Mouse (Mus musculus): Measurements from ENCODE around the gene Tefm.
"Not testable (repeated sequence)": the region's sequence is repeated elsewhere in the genome, so short reads cannot be mapped to it uniquely, and the experiment has no call there.

The Tefm gene

DNA sequence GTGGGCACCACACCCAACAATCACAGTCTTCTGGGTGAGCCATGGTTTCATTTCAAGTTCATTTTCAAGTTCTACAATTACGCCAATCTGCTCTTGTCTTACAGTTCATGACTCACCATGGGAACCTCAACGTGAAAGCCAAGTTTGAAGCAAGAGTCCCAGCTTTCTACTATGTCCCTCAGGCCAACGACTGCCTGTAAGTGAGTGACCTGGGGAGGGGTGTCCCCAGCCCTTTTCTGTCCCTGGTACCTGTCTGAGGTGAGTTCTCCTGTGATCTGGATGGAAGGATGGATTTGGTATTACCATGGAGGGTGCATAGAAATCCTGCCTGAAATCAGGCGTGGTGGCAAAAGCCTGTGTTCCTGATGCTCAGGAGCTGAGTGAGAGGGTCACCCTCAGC is 14.9 kb upstream of the Tefm start:
- in situ Hi-C loops (cut with MboI): no loop called here

DNA sequence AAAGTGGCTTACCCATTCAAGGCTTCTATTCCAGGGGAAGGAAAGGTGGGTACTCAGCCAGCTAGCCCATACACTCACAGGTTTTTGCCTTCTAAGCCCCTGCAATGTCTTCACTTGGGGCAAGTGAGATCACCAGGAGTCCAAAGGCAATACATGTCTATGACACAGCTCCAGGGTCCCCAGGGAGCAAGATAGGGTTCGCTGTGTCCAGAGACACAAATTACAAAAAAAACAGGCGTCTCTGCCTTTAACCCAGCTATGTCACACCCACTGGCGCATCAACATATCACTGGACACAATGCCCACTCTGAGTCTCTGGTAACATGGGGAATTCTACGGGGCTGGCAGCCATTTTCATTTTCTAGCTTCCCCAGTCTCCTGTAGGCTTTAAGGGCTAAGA is 14.0 kb upstream of the Tefm start:
- in situ Hi-C loops (cut with MboI): no loop called here

DNA sequence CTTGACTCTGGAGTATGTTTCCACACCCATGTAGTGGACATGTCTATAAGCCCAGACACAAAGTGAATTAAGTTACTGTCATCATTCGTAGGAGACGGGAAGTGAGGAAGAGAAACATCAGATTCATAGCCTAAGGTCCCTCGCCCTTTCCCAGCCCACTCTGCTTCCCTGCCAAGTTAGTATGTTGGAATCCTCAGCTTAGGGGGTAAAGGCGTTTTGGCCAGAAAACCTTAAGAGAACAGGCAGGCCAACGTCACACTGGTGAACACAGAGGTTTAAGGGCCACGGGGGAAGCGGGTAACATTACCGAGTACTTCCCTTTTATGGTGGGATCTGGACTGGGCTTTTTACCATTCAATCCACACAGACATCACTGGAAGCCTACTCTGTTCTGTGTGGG is 13.6 kb upstream of the Tefm start:
- in situ Hi-C loops (cut with MboI): no loop called here

DNA sequence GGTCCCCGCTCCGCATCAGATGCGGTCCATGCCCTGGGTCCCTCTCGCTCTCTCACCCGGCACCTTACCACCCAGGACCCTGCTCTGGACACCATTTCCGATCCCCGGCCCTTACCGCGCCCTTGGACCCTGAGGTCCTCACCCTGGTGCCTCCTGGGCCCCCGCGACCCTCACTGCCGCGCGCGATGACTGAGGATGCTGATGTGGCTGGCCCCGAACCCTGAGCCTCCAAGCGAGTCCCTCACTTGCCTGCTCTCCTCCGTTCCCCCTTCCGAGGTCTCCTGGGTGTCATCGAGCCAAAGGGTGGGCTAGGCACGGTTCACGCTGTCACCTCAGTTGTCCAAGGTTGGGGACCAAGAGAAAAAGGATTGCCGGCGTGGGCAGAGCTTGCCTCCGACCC is 12.5 kb upstream of the Tefm start:
- in situ Hi-C loops (cut with MboI): no loop called here

DNA sequence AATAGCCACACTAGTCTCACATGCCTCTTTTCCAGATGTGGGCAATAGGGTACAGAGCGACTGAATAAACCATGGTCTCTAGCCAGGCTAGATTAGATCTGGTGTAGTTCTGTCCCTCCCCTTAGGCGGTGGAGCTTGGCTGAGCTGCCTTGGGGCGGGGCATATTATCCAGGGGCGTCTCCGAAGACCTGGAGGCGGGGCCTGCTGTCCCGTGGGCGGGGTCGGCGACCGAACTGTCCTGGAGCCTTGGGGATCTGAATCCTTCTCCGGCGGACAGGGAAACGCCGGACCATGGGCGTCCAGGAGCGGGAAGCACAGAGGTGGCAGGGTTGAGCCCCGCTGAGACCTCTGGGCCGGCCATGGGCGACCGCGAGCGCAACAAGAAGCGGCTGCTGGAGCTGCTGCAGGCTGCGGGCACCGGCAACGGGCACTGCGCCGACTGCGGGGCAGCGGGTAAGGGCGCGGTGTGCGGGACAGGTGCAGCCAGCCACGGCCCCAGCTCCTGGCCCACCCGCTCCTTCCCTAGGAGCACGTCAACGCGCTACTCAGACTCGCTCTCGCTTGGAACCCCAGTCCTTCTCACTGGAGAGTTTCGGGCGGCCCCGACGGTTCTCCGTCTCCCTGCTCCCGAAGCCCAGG is 12.0 kb upstream of the Tefm start, which contains the start of gene Adap2:
Adap2 (plus strand) TSS at position 249 of the 639 bp plus-strand sequence.
- in situ Hi-C loops (cut with MboI): no loop called here

DNA sequence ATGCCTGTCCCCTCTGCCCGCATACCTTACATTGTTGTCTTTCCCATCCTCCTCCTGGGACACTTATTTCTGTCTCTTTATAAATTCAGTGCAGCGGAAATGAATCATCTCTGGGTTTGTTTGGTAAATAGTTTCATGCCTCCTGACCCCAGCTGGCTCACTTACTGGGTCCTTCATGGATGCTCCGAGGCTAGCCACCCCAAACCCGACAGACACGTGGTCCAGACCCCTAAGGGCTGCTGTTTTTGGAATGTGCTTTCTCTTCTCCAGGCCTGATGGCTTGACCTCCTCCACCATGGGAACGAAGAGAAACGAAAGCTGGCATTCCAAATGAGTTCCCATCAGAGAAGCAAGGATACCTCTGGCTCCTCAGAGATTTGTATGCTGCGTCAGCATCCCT is 10.4 kb upstream of the Tefm start:
- in situ Hi-C loops (cut with MboI): no loop called here

DNA sequence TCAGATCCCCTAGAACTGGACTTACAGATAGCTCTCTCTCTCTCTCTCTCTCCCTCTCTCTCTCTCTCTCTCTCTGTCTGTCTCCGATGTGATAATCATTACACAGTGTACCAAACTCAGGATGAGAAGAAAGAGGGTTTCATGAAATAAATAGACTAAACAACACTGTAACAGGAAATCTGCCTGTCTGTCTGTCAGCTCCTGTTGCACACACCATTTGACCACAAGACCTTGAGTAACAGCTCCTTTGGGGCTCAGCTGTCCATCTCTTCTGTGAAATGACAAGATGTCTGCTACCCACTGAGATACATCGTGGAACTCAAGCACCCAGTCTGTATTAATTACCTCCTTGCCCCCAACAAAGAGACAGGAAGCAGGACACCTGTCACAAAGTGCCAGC is 9.6 kb upstream of the Tefm start:
- in situ Hi-C loops (cut with MboI): no loop called here

DNA sequence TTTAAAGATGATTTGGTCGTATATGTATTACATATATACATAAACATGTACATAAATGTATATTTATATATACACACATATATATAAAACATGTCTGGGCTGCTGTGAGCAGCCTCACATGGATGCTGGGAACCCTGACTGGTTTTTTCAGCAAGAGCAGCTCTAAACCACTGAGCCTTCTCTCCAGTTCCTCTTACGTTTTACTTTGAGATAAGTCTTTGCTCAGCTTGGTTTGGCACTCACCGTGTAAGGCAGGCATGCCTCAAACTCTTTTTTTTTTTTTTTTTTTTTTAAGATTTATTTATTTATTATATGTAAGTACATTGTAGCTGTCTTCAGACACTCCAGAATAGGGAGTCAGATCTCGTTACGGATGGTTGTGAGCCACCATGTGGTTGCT is 8.6 kb upstream of the Tefm start:
- in situ Hi-C loops (cut with MboI): no loop called here

DNA sequence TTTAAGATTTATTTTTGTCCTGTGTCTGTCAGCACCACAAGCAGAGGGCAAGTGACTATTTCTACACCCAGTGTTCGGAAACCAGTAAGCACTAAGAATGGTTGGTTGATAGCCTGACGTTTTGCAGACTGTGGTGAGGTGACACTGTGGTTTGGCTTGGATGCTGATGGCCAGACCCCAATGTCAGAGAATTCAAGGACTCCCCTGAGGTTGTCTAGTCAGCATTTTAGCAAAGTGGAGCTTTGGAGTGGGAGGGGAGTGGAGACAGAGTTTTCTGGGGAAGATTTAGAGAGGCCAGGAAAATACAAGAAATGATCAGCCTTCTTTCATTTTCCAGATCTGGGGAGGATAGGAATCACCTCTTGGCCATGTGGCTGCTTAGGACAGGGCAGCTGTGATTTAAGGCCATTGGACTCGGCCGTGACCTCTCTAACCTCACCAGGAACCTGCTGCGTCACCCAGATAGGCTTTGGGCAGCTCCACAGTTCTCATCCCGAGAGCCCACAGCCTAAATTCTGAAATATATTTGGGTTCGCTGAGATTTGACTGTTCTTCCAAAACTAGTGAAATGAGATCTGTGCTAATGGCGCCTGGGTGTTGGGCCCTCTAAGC is 7.5 kb upstream of the Tefm start:
- in situ Hi-C loops (cut with MboI): no loop called here

DNA sequence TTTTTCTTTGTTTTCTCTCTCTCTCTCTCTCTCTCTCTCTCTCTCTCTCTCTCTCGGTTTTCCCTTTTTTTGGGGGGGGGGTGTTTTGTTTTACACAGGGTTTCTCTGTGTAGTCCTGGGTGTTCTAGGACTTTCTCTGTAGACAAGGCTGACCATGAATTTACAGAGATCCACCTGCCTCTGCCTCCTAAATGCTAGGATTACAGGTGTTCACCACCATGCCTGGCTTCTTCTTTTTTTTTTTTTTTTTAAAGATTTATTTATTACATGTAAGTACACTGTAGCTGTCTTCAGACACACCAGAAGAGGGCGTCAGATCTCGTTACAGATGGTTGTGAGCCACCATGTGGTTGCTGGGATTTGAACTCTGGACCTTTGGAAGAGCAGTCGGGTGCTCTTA is 7.0 kb upstream of the Tefm start:
- in situ Hi-C loops (cut with MboI): not testable (repeated sequence)

DNA sequence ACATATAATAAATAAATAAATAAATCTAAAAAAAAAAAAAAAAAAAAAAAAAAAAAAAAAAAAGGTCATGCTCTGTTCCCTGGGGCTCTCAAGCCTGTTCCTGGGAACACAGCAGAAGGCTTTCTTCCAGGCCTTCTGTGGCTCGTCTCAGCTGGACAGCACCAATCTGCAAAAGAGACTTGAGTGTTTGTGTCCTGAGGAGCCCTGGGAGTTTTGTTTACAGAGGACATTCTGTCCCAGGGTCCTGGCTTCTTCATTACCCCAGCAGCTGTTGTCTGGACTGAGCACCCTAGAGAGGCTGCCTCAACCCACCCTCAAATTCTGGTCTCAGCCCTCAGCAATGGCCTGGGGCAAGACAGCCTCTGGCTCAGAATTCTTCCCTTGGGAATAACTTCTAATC is 6.3 kb upstream of the Tefm start:
- in situ Hi-C loops (cut with MboI): no loop called here

DNA sequence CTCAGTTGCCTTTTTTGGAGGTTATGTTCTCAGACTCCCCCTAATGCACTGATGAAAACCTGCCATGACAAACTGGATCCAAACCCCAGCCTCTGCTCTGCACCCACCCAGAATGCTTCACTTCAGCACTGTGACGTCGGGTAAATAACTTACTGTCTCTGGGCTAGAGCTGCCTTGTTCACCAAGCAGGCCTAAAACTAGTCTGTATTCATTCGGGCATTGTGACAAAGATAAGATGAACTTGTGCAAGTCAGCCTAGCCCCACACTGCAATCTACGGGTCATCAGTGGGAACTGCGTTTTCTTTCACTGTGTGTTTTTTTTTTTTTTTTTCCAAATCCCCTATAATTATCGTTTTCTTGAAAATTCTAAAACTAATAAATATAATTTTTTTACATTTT is 5.8 kb upstream of the Tefm start:
- in situ Hi-C loops (cut with MboI): no loop called here

DNA sequence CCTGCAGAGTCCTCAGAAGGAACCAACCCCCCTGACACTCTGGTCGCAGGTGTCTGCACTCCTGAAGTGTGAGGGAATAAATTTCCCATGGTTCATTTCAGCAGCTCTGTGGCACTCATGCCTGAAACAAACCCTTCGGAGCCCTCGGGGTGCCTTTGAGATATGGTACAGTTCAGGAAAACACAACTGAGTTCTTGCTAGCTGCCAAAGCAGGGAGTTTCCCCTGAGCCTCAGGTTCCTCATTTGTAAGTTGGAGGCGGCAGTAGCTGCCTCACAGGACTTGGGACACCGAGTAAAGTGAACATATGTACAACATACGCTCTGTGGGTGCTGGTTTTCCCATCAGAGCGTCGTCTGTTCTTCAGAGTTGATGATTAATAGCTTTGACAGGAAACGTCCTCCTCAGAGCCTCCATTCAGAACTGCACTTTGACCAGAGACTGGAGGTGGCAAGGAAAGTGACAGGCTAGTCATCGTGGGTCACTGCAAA is 3.9 kb upstream of the Tefm start:
- in situ Hi-C loops (cut with MboI): no loop called here

DNA sequence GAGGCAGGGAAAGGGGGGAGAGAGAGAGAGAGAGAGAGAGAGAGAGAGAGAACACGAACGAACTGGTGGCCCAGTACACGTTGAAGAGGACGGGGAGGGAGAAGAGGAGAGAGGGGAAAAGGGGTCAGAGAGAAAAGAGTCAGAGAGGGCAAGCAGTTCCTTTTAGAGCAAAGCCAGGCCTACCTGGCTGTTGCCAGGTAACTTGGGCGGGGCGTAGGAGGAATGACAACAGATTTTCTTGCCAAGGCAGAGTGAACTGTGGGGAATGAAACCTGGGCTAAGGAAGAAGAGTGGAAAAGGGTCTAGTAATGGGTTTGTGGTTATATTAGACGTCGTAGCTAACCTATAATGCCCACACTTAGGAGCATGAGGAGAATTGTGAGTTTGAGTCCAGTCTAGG is 897 bp upstream of the Tefm start:
- in situ Hi-C loops (cut with MboI): no loop called here

DNA sequence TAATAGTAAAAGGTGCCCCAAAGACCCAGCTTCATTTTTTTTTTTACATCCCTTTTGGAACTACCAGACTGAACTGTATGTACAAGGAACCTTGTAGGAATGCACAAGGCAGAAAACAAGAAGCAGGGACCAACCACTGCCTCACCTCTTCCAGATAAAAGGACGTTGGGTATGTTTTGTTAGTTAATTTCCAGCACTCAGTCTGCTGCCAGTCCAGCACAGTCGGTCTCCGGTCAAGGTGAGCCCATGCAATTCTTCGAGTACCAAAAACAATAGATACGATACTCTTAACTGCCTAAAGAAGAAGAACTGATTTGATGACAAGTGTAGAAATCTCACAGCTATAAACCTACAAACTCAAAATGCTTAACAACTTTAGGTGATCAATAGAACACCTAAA is 4.2 kb downstream of the Tefm start:
- in situ Hi-C loops (cut with MboI): no loop called here

DNA sequence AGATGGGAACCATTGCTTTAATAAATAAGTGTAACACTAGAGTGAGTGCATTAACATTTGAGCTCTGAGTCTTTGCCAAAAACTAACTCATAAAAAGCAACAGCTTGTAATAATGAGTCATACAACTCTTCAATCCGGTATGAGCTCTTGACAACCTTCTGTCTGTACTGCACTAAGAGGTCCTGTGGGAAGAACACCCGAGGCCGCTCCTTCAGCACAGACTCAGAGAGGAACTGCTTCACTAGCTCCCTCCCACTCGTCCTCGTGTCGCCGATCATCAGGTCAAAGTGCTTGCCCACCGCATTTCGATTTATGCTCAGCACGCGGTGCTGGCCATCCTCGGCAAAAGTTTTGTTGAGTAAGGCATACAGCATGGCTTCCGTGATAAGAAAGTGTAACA is 5.2 kb downstream of the Tefm start:
- in situ Hi-C loops (cut with MboI): no loop called here

DNA sequence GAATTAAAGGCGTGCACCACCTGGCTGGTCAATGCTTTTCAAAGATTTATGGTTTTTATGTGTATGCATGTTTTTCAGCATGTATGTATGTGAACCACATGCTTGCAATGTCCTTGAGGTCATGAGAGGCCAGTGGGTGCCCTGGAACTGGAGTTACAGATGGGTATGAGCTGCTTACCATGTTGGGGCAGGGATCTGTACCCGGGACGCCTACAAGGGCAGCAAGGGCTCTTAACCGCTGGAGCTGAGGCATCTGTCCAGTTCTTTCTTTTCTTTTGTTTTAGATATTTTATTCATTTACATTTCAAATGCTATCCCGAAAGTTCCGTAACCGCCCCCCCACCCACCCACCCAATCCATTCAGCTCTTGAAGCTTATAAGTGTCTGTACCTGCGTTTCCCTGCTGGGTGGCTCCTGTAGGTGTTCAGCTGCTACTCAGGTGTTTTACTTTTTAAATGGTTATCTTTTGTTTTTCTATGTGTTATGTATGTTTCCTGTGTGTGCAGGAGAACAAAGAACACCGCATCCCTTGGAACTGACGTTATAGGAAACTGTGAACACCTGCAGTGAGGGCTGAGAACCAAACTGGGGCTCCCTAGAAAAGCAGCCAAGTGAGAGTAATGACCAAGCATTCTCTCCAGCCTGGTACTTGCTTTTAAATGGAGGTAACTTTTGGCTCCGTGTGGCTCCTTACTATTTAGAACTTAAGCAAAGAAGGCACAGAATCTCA is 5.9 kb downstream of the Tefm start:
- in situ Hi-C loops (cut with MboI): no loop called here

DNA sequence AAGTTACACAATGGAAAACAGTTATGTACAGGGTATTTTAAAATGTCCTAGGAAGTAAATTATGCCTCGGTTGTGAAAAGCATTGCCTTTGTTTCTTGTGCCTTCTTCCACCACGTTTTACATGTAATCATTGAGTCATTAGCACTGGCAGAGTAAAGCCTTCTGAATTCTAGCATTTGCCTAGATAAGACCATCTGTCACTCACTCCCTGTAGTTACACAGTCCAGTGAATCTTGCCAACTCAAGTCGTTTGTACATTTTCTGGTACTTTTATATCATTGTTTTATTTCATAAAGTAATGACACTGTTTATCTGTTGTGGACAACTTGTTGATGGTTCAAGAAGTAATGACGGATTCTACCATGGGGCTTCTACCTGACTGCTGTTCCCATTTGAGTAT is 7.2 kb downstream of the Tefm start:
- in situ Hi-C loops (cut with MboI): no loop called here

DNA sequence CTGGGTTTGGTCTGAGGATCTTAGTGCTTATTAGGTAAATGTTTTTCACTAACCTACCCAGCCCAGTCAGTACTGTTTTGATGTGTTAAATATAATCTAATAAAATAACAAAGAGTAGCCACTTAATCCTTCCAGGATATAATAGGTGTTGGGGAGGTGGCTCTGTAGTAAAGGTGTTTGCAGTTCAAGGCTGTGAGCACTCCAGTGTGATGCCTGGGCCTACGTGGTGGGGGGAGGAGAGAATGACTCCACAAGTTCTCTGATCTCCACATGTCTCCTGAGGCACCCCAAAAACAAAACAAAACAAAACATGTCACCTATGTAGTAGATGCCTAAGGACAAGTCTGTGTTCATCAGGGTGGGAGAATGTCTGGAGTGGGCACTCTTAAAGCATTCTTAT is 9.9 kb downstream of the Tefm start:
- in situ Hi-C loops (cut with MboI): no loop called here

DNA sequence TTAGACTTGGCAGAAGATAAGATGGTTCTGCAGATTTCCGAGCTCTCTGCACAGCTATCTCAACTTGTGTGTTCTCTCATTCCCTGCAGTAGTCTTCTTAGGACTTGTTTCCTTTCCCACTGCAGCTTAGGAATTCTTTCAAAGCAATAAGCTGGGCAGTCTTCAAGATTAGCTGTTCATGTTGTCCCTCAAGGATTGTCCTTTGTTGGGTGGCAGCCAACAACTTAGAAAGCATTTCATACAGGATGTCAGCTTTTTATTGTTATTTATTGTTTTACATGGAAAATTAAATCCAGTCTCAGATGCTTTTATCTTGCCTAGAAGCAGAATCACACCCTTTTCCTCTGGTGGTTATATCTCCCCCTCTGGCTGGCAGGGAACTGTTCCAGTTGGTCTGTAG is 25.6 kb downstream of the Tefm start:
- in situ Hi-C loops (cut with MboI): no loop called here

DNA sequence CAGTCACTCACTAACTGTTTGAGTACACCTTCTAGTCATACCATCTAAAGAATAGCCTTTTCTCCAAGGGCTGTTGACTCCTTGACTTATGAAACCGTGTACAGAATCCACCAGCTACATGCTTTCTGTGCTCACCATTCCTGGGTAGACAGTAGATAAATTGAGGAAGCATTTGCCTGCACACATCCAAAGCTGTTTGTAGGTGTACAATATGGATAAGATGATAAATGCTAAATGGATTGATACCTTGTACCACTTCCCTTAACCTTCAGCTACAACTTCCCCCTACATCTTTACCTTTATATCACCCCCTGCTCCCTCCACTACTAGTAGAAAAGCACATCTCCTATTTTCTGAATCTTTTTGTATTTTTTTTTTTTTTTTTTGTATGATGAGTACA is 37.6 kb downstream of the Tefm start:
- in situ Hi-C loops (cut with MboI): no loop called here

DNA sequence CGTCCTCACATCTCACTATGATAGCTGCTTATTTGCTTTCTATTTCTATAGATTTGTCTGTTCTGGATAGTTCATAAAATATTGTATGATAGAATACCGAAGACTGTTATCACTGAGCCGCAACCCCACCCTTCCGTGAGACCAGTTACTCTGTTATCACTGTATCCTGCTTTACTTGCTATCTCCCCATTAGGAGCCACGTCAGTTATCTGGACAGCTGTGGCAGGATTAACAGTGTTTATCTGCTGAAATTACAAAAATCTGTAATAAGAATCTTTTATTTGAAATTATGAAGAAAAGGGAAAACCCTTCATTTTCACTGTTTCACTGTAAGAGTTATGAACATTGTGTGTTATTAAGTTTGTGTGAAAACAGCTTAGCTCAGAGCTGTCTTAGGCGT is 40.7 kb downstream of the Tefm start:
- in situ Hi-C loops (cut with MboI): no loop called here

DNA sequence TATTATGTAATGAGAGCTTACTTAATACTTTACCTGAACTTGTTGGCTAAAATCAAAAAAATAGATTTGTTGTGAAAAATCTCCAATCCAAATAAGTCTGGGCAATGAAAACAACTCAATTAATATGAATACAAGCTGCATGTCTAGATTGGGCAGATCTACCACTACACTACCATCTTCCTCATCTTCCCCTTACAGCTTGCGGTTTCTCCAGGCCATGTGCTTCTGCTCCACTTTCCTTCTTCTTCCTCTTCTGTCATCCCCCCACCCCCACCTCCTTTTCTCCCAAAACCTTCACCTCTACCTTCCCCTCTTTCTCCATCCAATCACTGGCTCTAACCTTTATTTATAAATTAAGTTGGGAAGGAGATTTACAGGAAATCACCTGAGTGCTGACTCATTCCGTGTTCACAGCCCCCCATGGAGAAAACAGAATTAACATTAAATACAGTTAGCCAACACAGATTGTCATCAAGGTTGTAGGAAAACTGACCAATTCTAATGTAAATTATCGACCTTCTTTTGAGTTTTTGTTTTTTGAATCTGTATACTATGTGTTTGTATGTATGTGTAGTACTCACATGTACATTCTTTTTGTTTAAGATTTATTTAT is 43.4 kb downstream of the Tefm start:
- in situ Hi-C loops (cut with MboI): no loop called here

Measured in mature B cell (primary cell).